Mouse (Mus musculus): ENCODE measurements around the gene Socs5. TPM values are rescaled to one million over a fixed set of nuclear protein-coding genes. Genes with fewer than 3 reads are reported as not detected.

Socs5 gene
- polyA plus RNA-seq, 1 experiment from 2014 or later = 9.2 TPM

GRCm38 (mm10) chr17:87142271-87142670 lies 34.8 kb downstream of the Socs5 start:
- 37% methylated on average over 11 of the region's 11 CpGs for WGBS
- ATAC-seq (ENCODE audit: extremely low read depth, insufficient number of reproducible peaks, low FRiP score, low TSS enrichment) = no peak
- peak overlapping the region; percentile 36; the same call in 1 of the 2 replicates for H3K27ac ChIP-seq (replicated peaks)
- H3K27me3 ChIP-seq (replicated peaks) = no peaks in the 10 kb centered on the region
- peak overlapping the region; percentile 55 for H3K4me2 ChIP-seq
- H3K36me3 ChIP-seq = no peaks in the 10 kb centered on the region
- H3K4me1 ChIP-seq = peaks cover 4% of the 10 kb centered on the region; the same call in 1 of the 2 replicates
- H3K9me3 ChIP-seq = no peaks in the 10 kb centered on the region
- H3K4me3 ChIP-seq = peak overlapping the region; percentile 3; the same call in 1 of the 2 replicates
- H3K9ac ChIP-seq = no peak overlapping the region

- H3K27ac ChIP-seq (replicated peaks) = no peak overlapping the region
- no peak for ATAC-seq (ENCODE audit: extremely low read depth, insufficient number of reproducible peaks, low FRiP score, low TSS enrichment)
- no peaks in the 10 kb centered on the region for H3K27me3 ChIP-seq (replicated peaks)
- WGBS = 73% methylated on average over 14 of the region's 14 CpGs
- H3K4me2 ChIP-seq = no peak overlapping the region
- H3K4me1 ChIP-seq = peaks cover 4% of the 10 kb centered on the region; the same call in 1 of the 2 replicates
- H3K36me3 ChIP-seq = no peaks in the 10 kb centered on the region
- no peak overlapping the region for H3K4me3 ChIP-seq
- no peak overlapping the region for H3K9ac ChIP-seq
- H3K9me3 ChIP-seq = no peaks in the 10 kb centered on the region
Observed at GRCm38 (mm10) chr17:87143186-87143585, 35.7 kb downstream of the Socs5 start.

GRCm38 (mm10) chr17:87146415-87147021 lies 39.0 kb downstream of the Socs5 start:
- no peak for ATAC-seq (ENCODE audit: extremely low read depth, insufficient number of reproducible peaks, low FRiP score, low TSS enrichment)
- no peak overlapping the region for H3K4me3 ChIP-seq

GRCm38 (mm10) chr17:87149762-87150161 lies 42.3 kb downstream of the Socs5 start:
- Histone ChIP-seq H3K4me2 (no peak overlapping the region), H3K4me1 (0 out of 2 replicates have a peak, but pooled peaks cover 5% of the 10 kb centered on the region), H3K9me3 (no peaks in the 10 kb centered on the region), H3K9ac (no peak overlapping the region), H3K27ac (replicated peaks) (no peak overlapping the region), H3K4me3 (no peak overlapping the region), H3K27me3 (replicated peaks) (no peaks in the 10 kb centered on the region), H3K36me3 (no peaks in the 10 kb centered on the region)
- no peak for ATAC-seq (ENCODE audit: extremely low read depth, insufficient number of reproducible peaks, low FRiP score, low TSS enrichment)
- 82% methylated on average over 12 of the region's 12 CpGs for WGBS

More at GRCm38 (mm10) chr17:87146415-87147021, 39.0 kb downstream of the Socs5 start:
- Histone ChIP-seq H3K36me3 (no peaks in the 10 kb centered on the region), H3K4me2 (no peak overlapping the region), H3K4me1 (peaks cover 4% of the 10 kb centered on the region; the same call in 1 of the 2 replicates), H3K9me3 (no peaks in the 10 kb centered on the region), H3K27ac (replicated peaks) (no peak overlapping the region), H3K9ac (no peak overlapping the region), H3K27me3 (replicated peaks) (no peaks in the 10 kb centered on the region)
- WGBS = 77% methylated on average over 8 of the region's 8 CpGs

- peak overlapping the region; percentile 39; the same call in 1 of the 2 replicates for H3K27ac ChIP-seq (replicated peaks)
- no peak overlapping the region for H3K4me2 ChIP-seq
- no peak for ATAC-seq (ENCODE audit: extremely low read depth, insufficient number of reproducible peaks, low FRiP score, low TSS enrichment)
- no peaks in the 10 kb centered on the region for H3K36me3 ChIP-seq
- H3K4me3 ChIP-seq = no peak overlapping the region
- WGBS = 11% methylated on average over 5 of the region's 5 CpGs
- H3K9ac ChIP-seq = no peak overlapping the region
- peaks cover 20% of the 10 kb centered on the region for H3K4me1 ChIP-seq
- H3K27me3 ChIP-seq (replicated peaks) = no peaks in the 10 kb centered on the region
- H3K9me3 ChIP-seq = no peaks in the 10 kb centered on the region
Observed at GRCm38 (mm10) chr17:87152984-87153383, 45.5 kb downstream of the Socs5 start.

GRCm38 (mm10) chr17:87155664-87156063 lies 48.2 kb downstream of the Socs5 start:
- H3K36me3 ChIP-seq = no peaks in the 10 kb centered on the region
- no peaks in the 10 kb centered on the region for H3K9me3 ChIP-seq
- no peak overlapping the region for H3K4me3 ChIP-seq
- no peaks in the 10 kb centered on the region for H3K27me3 ChIP-seq (replicated peaks)
- 55% methylated on average over 3 of the region's 3 CpGs for WGBS
- H3K27ac ChIP-seq (replicated peaks) = peak overlapping the region; percentile 20
- H3K4me1 ChIP-seq = peaks cover 23% of the 10 kb centered on the region
- no peak overlapping the region for H3K9ac ChIP-seq
- no peak overlapping the region for H3K4me2 ChIP-seq
- no peak for ATAC-seq (ENCODE audit: extremely low read depth, insufficient number of reproducible peaks, low FRiP score, low TSS enrichment)

- Histone ChIP-seq H3K27me3 (replicated peaks) (no peaks in the 10 kb centered on the region), H3K4me1 (peaks cover 23% of the 10 kb centered on the region), H3K9ac (no peak overlapping the region), H3K27ac (replicated peaks) (no peak overlapping the region), H3K4me2 (no peak overlapping the region), H3K4me3 (no peak overlapping the region), H3K36me3 (no peaks in the 10 kb centered on the region), H3K9me3 (no peaks in the 10 kb centered on the region)
- no peak for ATAC-seq (ENCODE audit: extremely low read depth, insufficient number of reproducible peaks, low FRiP score, low TSS enrichment)
- 66% methylated on average over 13 of the region's 13 CpGs for WGBS
Observed at GRCm38 (mm10) chr17:87157739-87158138, 50.3 kb downstream of the Socs5 start.

- Histone ChIP-seq H3K27me3 (replicated peaks) (no peaks in the 10 kb centered on the region), H3K27ac (replicated peaks) (no peak overlapping the region), H3K4me2 (peak overlapping the region; percentile 16; the same call in 1 of the 2 replicates), H3K4me3 (no peak overlapping the region), H3K9me3 (no peaks in the 10 kb centered on the region), H3K9ac (no peak overlapping the region), H3K4me1 (peaks cover 19% of the 10 kb centered on the region), H3K36me3 (no peaks in the 10 kb centered on the region)
- no peak for ATAC-seq (ENCODE audit: extremely low read depth, insufficient number of reproducible peaks, low FRiP score, low TSS enrichment)
- 61% methylated on average over 14 of the region's 14 CpGs for WGBS
Observed at GRCm38 (mm10) chr17:87158597-87158996, 51.1 kb downstream of the Socs5 start.

- Histone ChIP-seq H3K9me3 (no peaks in the 10 kb centered on the region), H3K27me3 (replicated peaks) (no peaks in the 10 kb centered on the region), H3K36me3 (no peaks in the 10 kb centered on the region), H3K4me3 (no peak overlapping the region), H3K4me2 (no peak overlapping the region), H3K4me1 (peaks cover 14% of the 10 kb centered on the region), H3K27ac (replicated peaks) (no peak overlapping the region), H3K9ac (no peak overlapping the region)
- no peak for ATAC-seq (ENCODE audit: extremely low read depth, insufficient number of reproducible peaks, low FRiP score, low TSS enrichment)
- 75% methylated on average over 3 of the region's 3 CpGs for WGBS
Observed at GRCm38 (mm10) chr17:87160270-87160669, 52.8 kb downstream of the Socs5 start.

- Histone ChIP-seq H3K36me3 (no peaks in the 10 kb centered on the region), H3K27me3 (replicated peaks) (no peaks in the 10 kb centered on the region), H3K4me1 (no peaks in the 10 kb centered on the region), H3K9me3 (0 out of 2 replicates have a peak, but pooled peaks cover 4% of the 10 kb centered on the region), H3K9ac (no peak overlapping the region), H3K4me2 (no peak overlapping the region), H3K27ac (replicated peaks) (no peak overlapping the region), H3K4me3 (no peak overlapping the region)
- 71% methylated on average over 7 of the region's 7 CpGs for WGBS
- ATAC-seq (ENCODE audit: extremely low read depth, insufficient number of reproducible peaks, low FRiP score, low TSS enrichment) = no peak
Observed at GRCm38 (mm10) chr17:87164312-87164922, 56.9 kb downstream of the Socs5 start.

GRCm38 (mm10) chr17:87167407-87167806 lies 59.9 kb downstream of the Socs5 start:
- no peak for ATAC-seq (ENCODE audit: extremely low read depth, insufficient number of reproducible peaks, low FRiP score, low TSS enrichment)
- Histone ChIP-seq H3K36me3 (no peaks in the 10 kb centered on the region), H3K4me3 (no peak overlapping the region), H3K9me3 (0 out of 2 replicates have a peak, but pooled peaks cover 4% of the 10 kb centered on the region), H3K27ac (replicated peaks) (no peak overlapping the region), H3K27me3 (replicated peaks) (no peaks in the 10 kb centered on the region), H3K4me2 (no peak overlapping the region), H3K4me1 (no peaks in the 10 kb centered on the region), H3K9ac (no peak overlapping the region)
- 95% methylated on average over 5 of the region's 5 CpGs for WGBS

Measured in heart, embryonic 13.5 days (tissue).